Mouse (Mus musculus): ENCODE data around the gene Ppfibp2. TPM values are rescaled to one million over a fixed set of nuclear protein-coding genes. Genes with fewer than 3 reads are reported as not detected.
A peak's percentile ranks its signal among the peaks of the same experiment; 100 is the strongest.

Gene Ppfibp2
- polyA plus RNA-seq, 1 experiment from 2014 or later, result 8.7 TPM

- H3K27me3 ChIP-seq (ENCODE audit: poor library complexity, severe bottlenecking), result no peaks in the 10 kb centered on the region
- H3K36me3 ChIP-seq (replicated peaks), result peaks cover 16% of the 10 kb centered on the region; the same call in 1 of the 2 replicates
- H3K4me3 ChIP-seq, result no peak overlapping the region
- H3K27ac ChIP-seq, result no peak overlapping the region
- 75% methylated on average over 2 of the region's 2 CpGs for WGBS
- DNase-seq (ENCODE audit: extremely low spot score, low spot score), result no peak
- no peaks in the 10 kb centered on the region for H3K9me3 ChIP-seq
- H3K4me1 ChIP-seq, result no peaks in the 10 kb centered on the region
Measured at GRCm38 (mm10) chr7:107733162-107733561, 138.2 kb downstream of the Ppfibp2 start.

- Histone ChIP-seq H3K9me3 (no peaks in the 10 kb centered on the region; the same call in 1 of the 2 replicates), H3K4me1 (no peaks in the 10 kb centered on the region), H3K27me3 (ENCODE audit: poor library complexity, severe bottlenecking) (no peaks in the 10 kb centered on the region), H3K4me3 (no peak overlapping the region), H3K27ac (no peak overlapping the region), H3K36me3 (replicated peaks) (peaks cover 11% of the 10 kb centered on the region)
- 56% methylated on average over 2 of the region's 2 CpGs for WGBS
- DNase-seq (ENCODE audit: extremely low spot score, low spot score), result no peak
Measured at GRCm38 (mm10) chr7:107738726-107739125, 143.7 kb downstream of the Ppfibp2 start.

- Histone ChIP-seq H3K4me3 (no peak overlapping the region), H3K36me3 (replicated peaks) (peaks cover 11% of the 10 kb centered on the region), H3K9me3 (no peaks in the 10 kb centered on the region; the same call in 1 of the 2 replicates), H3K4me1 (no peaks in the 10 kb centered on the region), H3K27ac (no peak overlapping the region), H3K27me3 (ENCODE audit: poor library complexity, severe bottlenecking) (no peaks in the 10 kb centered on the region)
- 91% methylated on average over 10 of the region's 10 CpGs for WGBS
- no peak for DNase-seq (ENCODE audit: extremely low spot score, low spot score)
Measured at GRCm38 (mm10) chr7:107742963-107743465, 148.0 kb downstream of the Ppfibp2 start.

- no peaks in the 10 kb centered on the region; the same call in 1 of the 2 replicates for H3K9me3 ChIP-seq
- peaks cover 11% of the 10 kb centered on the region for H3K36me3 ChIP-seq (replicated peaks)
- no peak overlapping the region for H3K4me3 ChIP-seq
- 91% methylated on average over 4 of the region's 4 CpGs for WGBS
- no peak overlapping the region for H3K27ac ChIP-seq
- H3K27me3 ChIP-seq (ENCODE audit: poor library complexity, severe bottlenecking), result no peaks in the 10 kb centered on the region
- DNase-seq (ENCODE audit: extremely low spot score, low spot score), result no peak
- 0 out of 2 replicates have a peak, but pooled peaks cover 6% of the 10 kb centered on the region for H3K4me1 ChIP-seq
Measured at GRCm38 (mm10) chr7:107744454-107744853, 149.4 kb downstream of the Ppfibp2 start.

- 0 out of 2 replicates have a peak, but pooled peaks cover 6% of the 10 kb centered on the region for H3K4me1 ChIP-seq
- WGBS, result 79% methylated on average over 2 of the region's 2 CpGs
Measured at GRCm38 (mm10) chr7:107745111-107745510, 150.1 kb downstream of the Ppfibp2 start.

GRCm38 (mm10) chr7:107746036-107746435, 151.0 kb downstream of the Ppfibp2 start:
- Histone ChIP-seq H3K4me3 (no peak overlapping the region), H3K27me3 (ENCODE audit: poor library complexity, severe bottlenecking) (no peaks in the 10 kb centered on the region; the same call in 1 of the 2 replicates), H3K27ac (no peak overlapping the region), H3K9me3 (no peaks in the 10 kb centered on the region; the same call in 1 of the 2 replicates), H3K36me3 (replicated peaks) (peaks cover 11% of the 10 kb centered on the region), H3K4me1 (0 out of 2 replicates have a peak, but pooled peaks cover 6% of the 10 kb centered on the region)
- 91% methylated on average over 8 of the region's 8 CpGs for WGBS
- no peak for DNase-seq (ENCODE audit: extremely low spot score, low spot score)

More at GRCm38 (mm10) chr7:107745111-107745510, 150.1 kb downstream of the Ppfibp2 start:
- peaks cover 11% of the 10 kb centered on the region for H3K36me3 ChIP-seq (replicated peaks)
- H3K4me3 ChIP-seq, result no peak overlapping the region
- H3K27ac ChIP-seq, result no peak overlapping the region
- no peak for DNase-seq (ENCODE audit: extremely low spot score, low spot score)
- no peaks in the 10 kb centered on the region; the same call in 1 of the 2 replicates for H3K9me3 ChIP-seq
- H3K27me3 ChIP-seq (ENCODE audit: poor library complexity, severe bottlenecking), result no peaks in the 10 kb centered on the region

GRCm38 (mm10) chr7:107747476-107747875, 152.5 kb downstream of the Ppfibp2 start:
- Histone ChIP-seq H3K4me3 (no peak overlapping the region), H3K9me3 (no peaks in the 10 kb centered on the region; the same call in 1 of the 2 replicates), H3K27ac (no peak overlapping the region), H3K4me1 (0 out of 2 replicates have a peak, but pooled peaks cover 6% of the 10 kb centered on the region), H3K27me3 (ENCODE audit: poor library complexity, severe bottlenecking) (no peaks in the 10 kb centered on the region; the same call in 1 of the 2 replicates), H3K36me3 (replicated peaks) (peaks cover 6% of the 10 kb centered on the region)
- DNase-seq (ENCODE audit: extremely low spot score, low spot score), result no peak
- WGBS, result 92% methylated on average over 9 of the region's 9 CpGs

GRCm38 (mm10) chr7:107747954-107748353, 152.9 kb downstream of the Ppfibp2 start:
- 0 out of 2 replicates have a peak, but pooled peaks cover 6% of the 10 kb centered on the region for H3K4me1 ChIP-seq
- H3K27me3 ChIP-seq (ENCODE audit: poor library complexity, severe bottlenecking), result no peaks in the 10 kb centered on the region; the same call in 1 of the 2 replicates
- no peaks in the 10 kb centered on the region; the same call in 1 of the 2 replicates for H3K9me3 ChIP-seq
- peaks cover 4% of the 10 kb centered on the region for H3K36me3 ChIP-seq (replicated peaks)
- no peak overlapping the region for H3K27ac ChIP-seq
- 17% methylated on average over 2 of the region's 2 CpGs for WGBS
- H3K4me3 ChIP-seq, result no peak overlapping the region
- peak; percentile 67 for DNase-seq (ENCODE audit: extremely low spot score, low spot score)

- WGBS, result 4% methylated on average over 3 of the region's 3 CpGs
- no peaks in the 10 kb centered on the region; the same call in 1 of the 2 replicates for H3K27me3 ChIP-seq (ENCODE audit: poor library complexity, severe bottlenecking)
- no peaks in the 10 kb centered on the region for H3K9me3 ChIP-seq
- H3K36me3 ChIP-seq (replicated peaks), result no peaks in the 10 kb centered on the region
- 0 out of 2 replicates have a peak, but pooled peaks cover 6% of the 10 kb centered on the region for H3K4me1 ChIP-seq
- no peak overlapping the region for H3K4me3 ChIP-seq
- DNase-seq (ENCODE audit: extremely low spot score, low spot score), result peak; percentile 28
- H3K27ac ChIP-seq, result no peak overlapping the region
Measured at GRCm38 (mm10) chr7:107749270-107749669, 154.3 kb downstream of the Ppfibp2 start.

- no peaks in the 10 kb centered on the region for H3K9me3 ChIP-seq
- H3K4me1 ChIP-seq, result 0 out of 2 replicates have a peak, but pooled peaks cover 6% of the 10 kb centered on the region
- H3K4me3 ChIP-seq, result no peak overlapping the region
- H3K36me3 ChIP-seq (replicated peaks), result no peaks in the 10 kb centered on the region
- H3K27me3 ChIP-seq (ENCODE audit: poor library complexity, severe bottlenecking), result no peaks in the 10 kb centered on the region; the same call in 1 of the 2 replicates
- 96% methylated on average over 4 of the region's 4 CpGs for WGBS
- H3K27ac ChIP-seq, result no peak overlapping the region
- no peak for DNase-seq (ENCODE audit: extremely low spot score, low spot score)
Measured at GRCm38 (mm10) chr7:107749721-107750120, 154.7 kb downstream of the Ppfibp2 start.

GRCm38 (mm10) chr7:107752031-107752520, 157.1 kb downstream of the Ppfibp2 start:
- Histone ChIP-seq H3K36me3 (replicated peaks) (no peaks in the 10 kb centered on the region), H3K4me3 (no peak overlapping the region), H3K9me3 (no peaks in the 10 kb centered on the region), H3K4me1 (0 out of 2 replicates have a peak, but pooled peaks cover 6% of the 10 kb centered on the region), H3K27me3 (ENCODE audit: poor library complexity, severe bottlenecking) (peaks cover 4% of the 10 kb centered on the region; the same call in 1 of the 2 replicates), H3K27ac (no peak overlapping the region)
- WGBS, result 72% methylated on average over 10 of the region's 10 CpGs
- DNase-seq (ENCODE audit: extremely low spot score, low spot score), result no peak

- H3K27me3 ChIP-seq (ENCODE audit: poor library complexity, severe bottlenecking), result 0 out of 2 replicates have a peak, but pooled peaks cover 11% of the 10 kb centered on the region
- 77% methylated on average over 3 of the region's 3 CpGs for whole genome bisulfite sequencing
- H3K9me3 ChIP-seq, result no peaks in the 10 kb centered on the region
- DNase-seq (ENCODE audit: extremely low spot score, low spot score), result no peak
- no peak overlapping the region for H3K27ac ChIP-seq
- peaks cover 9% of the 10 kb centered on the region for H3K4me1 ChIP-seq
- H3K36me3 ChIP-seq (replicated peaks), result no peaks in the 10 kb centered on the region
- no peak overlapping the region for H3K4me3 ChIP-seq
Measured at GRCm38 (mm10) chr7:107755905-107756304, 160.9 kb downstream of the Ppfibp2 start.

GRCm38 (mm10) chr7:107756748-107757147, 161.7 kb downstream of the Ppfibp2 start:
- Histone ChIP-seq H3K36me3 (replicated peaks) (no peaks in the 10 kb centered on the region), H3K4me3 (no peak overlapping the region), H3K9me3 (no peaks in the 10 kb centered on the region), H3K27ac (no peak overlapping the region), H3K27me3 (ENCODE audit: poor library complexity, severe bottlenecking) (0 out of 2 replicates have a peak, but pooled peaks cover 11% of the 10 kb centered on the region), H3K4me1 (peaks cover 9% of the 10 kb centered on the region)
- 83% methylated on average over 2 of the region's 2 CpGs for WGBS
- no peak for DNase-seq (ENCODE audit: extremely low spot score, low spot score)
